Mouse (Mus musculus) frontal cortex, adult 2 months (tissue): ENCODE measurements around the gene Evi5. TPM values are rescaled to one million over a fixed set of nuclear protein-coding genes. Genes with fewer than 3 reads are reported as not detected.

Experiments
- DNase-seq, 2 experiments: peaks; one replicate each; pipeline ENCODE4 v3.0.0; 2022; ENCODE audit warnings: low spot score in 1 of 2; ENCODE audit errors: extremely low spot score in 1 of 2
- polyA plus RNA-seq: library from polyadenylated mRNA; depleted of rRNA; stranded (reverse); fragments of >200 nt; gene quantifications from 2 replicates; pipeline ENCODE4 v1.2.3, GENCODE M21; 2012

Evi5 gene
- polyA plus RNA-seq, 1 experiment, result 71.1 TPM

GRCm38 (mm10) chr5:107873886-107874302 lies 1.0 kb downstream of the Evi5 start:
- DNase-seq, result peak in 1 of 2 experiments; percentile 55

GRCm38 (mm10) chr5:107873330-107873729 lies 1.6 kb downstream of the Evi5 start:
- no peak for DNase-seq

GRCm38 (mm10) chr5:107869701-107870100 lies 5.2 kb downstream of the Evi5 start:
- DNase-seq, result no peak

- peak; percentile 79 to 87 for DNase-seq
These were observed 5.9 kb downstream of the Evi5 start for GRCm38 (mm10) chr5:107868905-107869424.

- peak in 1 of 2 experiments; percentile 45 for DNase-seq
These were observed 6.7 kb downstream of the Evi5 start for GRCm38 (mm10) chr5:107867970-107868904.

- no peak for DNase-seq
These were observed 8.5 kb downstream of the Evi5 start for GRCm38 (mm10) chr5:107866127-107867126.

GRCm38 (mm10) chr5:107863971-107864370 lies 10.9 kb downstream of the Evi5 start:
- DNase-seq, result no peak

GRCm38 (mm10) chr5:107858963-107859362 lies 15.9 kb downstream of the Evi5 start:
- DNase-seq, result no peak

GRCm38 (mm10) chr5:107855546-107855945 lies 19.4 kb downstream of the Evi5 start:
- no peak for DNase-seq

- DNase-seq, result no peak
These were observed 20.4 kb downstream of the Evi5 start for GRCm38 (mm10) chr5:107854556-107854955.

GRCm38 (mm10) chr5:107853807-107854206 lies 21.1 kb downstream of the Evi5 start:
- no peak for DNase-seq

GRCm38 (mm10) chr5:107848964-107849363 lies 25.9 kb downstream of the Evi5 start:
- no peak for DNase-seq

GRCm38 (mm10) chr5:107847817-107848216 lies 27.1 kb downstream of the Evi5 start:
- no peak for DNase-seq

GRCm38 (mm10) chr5:107847349-107847748 lies 27.6 kb downstream of the Evi5 start:
- DNase-seq, result peak in 1 of 2 experiments; percentile 26

GRCm38 (mm10) chr5:107840549-107841238 lies 34.2 kb downstream of the Evi5 start:
- DNase-seq, result no peak

GRCm38 (mm10) chr5:107838891-107839644 lies 35.8 kb downstream of the Evi5 start:
- peak in 1 of 2 experiments; percentile 20 for DNase-seq

GRCm38 (mm10) chr5:107834287-107834686 lies 40.6 kb downstream of the Evi5 start:
- no peak for DNase-seq

GRCm38 (mm10) chr5:107831351-107831750 lies 43.6 kb downstream of the Evi5 start:
- DNase-seq, result no peak

- DNase-seq, result no peak
These were observed 44.8 kb downstream of the Evi5 start, which contains the start of gene Ube2d2b for GRCm38 (mm10) chr5:107829998-107830560. TSS of gene Ube2d2b (plus strand) at chr5:107830099.
